Mouse (Mus musculus) olfactory bulb, adult 2 months (tissue): ENCODE data around the gene Caprin1. TPM values are rescaled to one million over a fixed set of nuclear protein-coding genes. Genes with fewer than 3 reads are reported as not detected.

Experiments used
- H3K27ac ChIP-seq: fragments of 200-500 bp; 2 replicates; pipeline ENCODE4 v1.5.1; 2012; ENCODE audit warnings: low read depth, low read length; ENCODE audit not compliant: insufficient read depth
- H3K4me1 ChIP-seq: fragments of 200-500 bp; 2 replicates; pipeline ENCODE4 v1.6.1; 2012; ENCODE audit warnings: low read length; ENCODE audit not compliant: control insufficient read depth, insufficient read depth
- H3K4me3 ChIP-seq: fragments of 200-500 bp; 2 replicates; pipeline ENCODE4 v1.5.1; 2012; ENCODE audit warnings: mild to moderate bottlenecking, low read depth, low read length, moderate library complexity; ENCODE audit not compliant: insufficient read depth
- CTCF ChIP-seq: fragments of 200-500 bp; IDR thresholded peaks from 2 replicates; pipeline ENCODE4 v1.5.1; 2012; ENCODE audit warnings: low read depth, mild to moderate bottlenecking, low read length, moderate library complexity; ENCODE audit not compliant: insufficient read depth
- POLR2A ChIP-seq: fragments of 200-500 bp; IDR thresholded peaks from 2 replicates; pipeline ENCODE4 v1.6.1; 2012; ENCODE audit warnings: mild to moderate bottlenecking, low read depth, low read length, moderate library complexity; ENCODE audit not compliant: insufficient read depth
- WGBS: fragments of 180-500 bp; shearing (Covaris S2); methylation state at CpG from one replicate; pipeline ENCODE4 v1.1.7; 2018; 5-methylcytosine and 5-hydroxymethylcytosine counted together
- polyA plus RNA-seq: library from polyadenylated mRNA; stranded (reverse); fragments of >200 nt; gene quantifications from 2 replicates; pipeline ENCODE4 v1.2.4, GENCODE M21; 2012; ENCODE audit warnings: low replicate concordance; ENCODE audit not compliant: missing spikeins, insufficient read depth, insufficient read length

The Caprin1 gene
- polyA plus RNA-seq, 1 experiment: 392 TPM

- H3K4me3 ChIP-seq: no peak overlapping the region
- 68% methylated on average over 1 of the region's 1 CpGs for WGBS
- TF ChIP-seq CTCF (no peak), POLR2A (no peak)
- H3K27ac ChIP-seq: no peak overlapping the region
- no peaks in the 10 kb centered on the region for H3K4me1 ChIP-seq
Observed at GRCm38 (mm10) chr2:103762492-103762891, 35.0 kb downstream of the Caprin1 start.

- TF ChIP-seq POLR2A: no peak
- TF ChIP-seq CTCF: no peak
- 39% methylated on average over 4 of the region's 4 CpGs for WGBS
- no peak overlapping the region for H3K27ac ChIP-seq
- H3K4me1 ChIP-seq: no peaks in the 10 kb centered on the region
- H3K4me3 ChIP-seq: no peak overlapping the region
Observed at GRCm38 (mm10) chr2:103761993-103762392, 35.5 kb downstream of the Caprin1 start.

GRCm38 (mm10) chr2:103760906-103761716 lies 36.3 kb downstream of the Caprin1 start, which contains the start of gene Nat10:
TSS of gene Nat10 (minus strand) at chr2:103761270.
- under 1% methylated on average over 47 of the region's 47 CpGs for WGBS
- Histone ChIP-seq H3K27ac (no peak within 1 kb of the TSS), H3K4me3 (peak within 1 kb of the TSS; percentile 70), H3K4me1 (no peaks in the 10 kb centered on the region)
- TF ChIP-seq CTCF: no peak
- 0 out of 2 replicates have a peak, but pooled peaks have one; percentile 39 for TF ChIP-seq POLR2A

- peak overlapping the region; percentile 70 for H3K4me3 ChIP-seq
- H3K4me1 ChIP-seq: no peaks in the 10 kb centered on the region
- H3K27ac ChIP-seq: no peak overlapping the region
- TF ChIP-seq POLR2A: no peak
- TF ChIP-seq CTCF: no peak
- under 1% methylated on average over 12 of the region's 12 CpGs for WGBS
Observed at GRCm38 (mm10) chr2:103760421-103760820, 37.0 kb downstream of the Caprin1 start.

- TF ChIP-seq POLR2A (no peak), CTCF (no peak)
- Histone ChIP-seq H3K27ac (no peak overlapping the region), H3K4me1 (no peaks in the 10 kb centered on the region), H3K4me3 (no peak overlapping the region)
- WGBS: 89% methylated on average over 9 of the region's 9 CpGs
Observed at GRCm38 (mm10) chr2:103755458-103756085, 41.9 kb downstream of the Caprin1 start.

- no peak overlapping the region for H3K27ac ChIP-seq
- no peak overlapping the region for H3K4me3 ChIP-seq
- no peaks in the 10 kb centered on the region for H3K4me1 ChIP-seq
- WGBS: 89% methylated on average over 3 of the region's 3 CpGs
- TF ChIP-seq CTCF: no peak
- no peak for TF ChIP-seq POLR2A
Observed at GRCm38 (mm10) chr2:103754614-103755013, 42.8 kb downstream of the Caprin1 start.

- 99% methylated on average over 6 of the region's 6 CpGs for WGBS
- TF ChIP-seq POLR2A (no peak), CTCF (no peak)
- H3K27ac ChIP-seq: no peak overlapping the region
Observed at GRCm38 (mm10) chr2:103751771-103752170, 45.7 kb downstream of the Caprin1 start.

GRCm38 (mm10) chr2:103749091-103749490 lies 48.4 kb downstream of the Caprin1 start:
- WGBS: 98% methylated on average over 3 of the region's 3 CpGs
- no peak overlapping the region for H3K27ac ChIP-seq
- no peak overlapping the region for H3K4me3 ChIP-seq
- TF ChIP-seq CTCF (no peak), POLR2A (no peak)
- peaks cover 6% of the 10 kb centered on the region; the same call in 1 of the 2 replicates for H3K4me1 ChIP-seq

More at GRCm38 (mm10) chr2:103751771-103752170, 45.7 kb downstream of the Caprin1 start:
- H3K4me1 ChIP-seq: no peaks in the 10 kb centered on the region
- no peak overlapping the region for H3K4me3 ChIP-seq

- Histone ChIP-seq H3K4me1 (peaks cover 6% of the 10 kb centered on the region; the same call in 1 of the 2 replicates), H3K4me3 (no peak overlapping the region), H3K27ac (no peak overlapping the region)
- TF ChIP-seq POLR2A (no peak), CTCF (no peak)
- 94% methylated on average over 9 of the region's 9 CpGs for WGBS
Observed at GRCm38 (mm10) chr2:103747891-103748290, 49.6 kb downstream of the Caprin1 start.
